Mouse (Mus musculus): Measurements from ENCODE around the gene Hoxb4.

GRCm38 (mm10) chr11:96305505-96306182 is 12.4 kb upstream of the Hoxb4 start:
- no peak for TF ChIP-seq CTCF (IDR thresholded peaks at IDR 0.05; ENCODE audit: insufficient read depth, low read depth, low read length)
- no peak for TF ChIP-seq POLR2A (IDR thresholded peaks at IDR 0.05; ENCODE audit: insufficient read depth, low read depth, low read length)

Data from olfactory bulb, adult 2 months (tissue).